Mouse (Mus musculus) megakaryocyte, embryonic 14.5 days (primary cell): ENCODE results near the gene Ptprn. TPM values are rescaled to one million over a fixed set of nuclear protein-coding genes. Genes with fewer than 3 reads are reported as not detected.
"Not testable (repeated sequence)": the region's sequence is repeated elsewhere in the genome, so short reads cannot be mapped to it uniquely, and the experiment has no call there.

ENCODE experiments used
- H3K27me3 ChIP-seq: replicated peaks from 2 replicates; pipeline ENCODE3; 2012; ENCODE audit warnings: inconsistent platforms
- H3K36me3 ChIP-seq: replicated peaks from 2 replicates; pipeline ENCODE3; 2012; ENCODE audit warnings: low read length, inconsistent platforms, mixed read lengths
- H3K4me1 ChIP-seq: 2 replicates; pipeline ENCODE4 v1.6.1; 2012; ENCODE audit warnings: inconsistent platforms
- H3K4me3 ChIP-seq: replicated peaks from 2 replicates; pipeline ENCODE3; 2012; ENCODE audit warnings: moderate library complexity, mild to moderate bottlenecking, inconsistent platforms
- H3K9me3 ChIP-seq: 2 replicates; pipeline ENCODE4 v1.6.1; 2012; ENCODE audit warnings: inconsistent platforms
- FLI1 ChIP-seq: IDR thresholded peaks from 2 replicates; pipeline ENCODE4 v1.6.1; 2012; ENCODE audit warnings: low read length, inconsistent platforms, mixed read lengths
- GATA1 ChIP-seq: IDR thresholded peaks from 3 replicates; pipeline ENCODE4 v1.6.1; 2012; ENCODE audit warnings: mixed read lengths, low read length, inconsistent platforms, borderline replicate concordance
- polyA plus RNA-seq: library from polyadenylated mRNA; stranded (reverse); fragments of >175 nt; gene quantifications from 2 replicates; pipeline ENCODE4 v1.2.3, GENCODE M21; 2012; ENCODE audit warnings: low replicate concordance; ENCODE audit not compliant: insufficient read depth

The Ptprn gene
- polyA plus RNA-seq, 1 experiment: 12.4 TPM

- Histone ChIP-seq H3K4me1 (peaks cover 75% of the 10 kb centered on the region), H3K4me3 (no peak overlapping the region), H3K9me3 (no peaks in the 10 kb centered on the region), H3K36me3 (peaks cover 92% of the 10 kb centered on the region), H3K27me3 (no peaks in the 10 kb centered on the region)
- no peak for TF ChIP-seq FLI1
- no peak for TF ChIP-seq GATA1
Observed at GRCm38 (mm10) chr1:75243411-75243810, 20.9 kb downstream of the Ptprn start.

- H3K36me3 ChIP-seq: peaks cover 74% of the 10 kb centered on the region
- H3K4me3 ChIP-seq: no peak overlapping the region
- no peaks in the 10 kb centered on the region for H3K27me3 ChIP-seq
- no peaks in the 10 kb centered on the region for H3K9me3 ChIP-seq
- H3K4me1 ChIP-seq: peaks cover 76% of the 10 kb centered on the region
- TF ChIP-seq FLI1: no peak
- TF ChIP-seq GATA1: no peak
Observed at GRCm38 (mm10) chr1:75239591-75239990, 24.7 kb downstream of the Ptprn start.

GRCm38 (mm10) chr1:75236117-75237050 is 27.9 kb downstream of the Ptprn start, which contains the start of gene Dnajb2:
Gene Dnajb2, plus strand, starts transcription at chr1:75236406.
- Histone ChIP-seq H3K4me3 (peak within 1 kb of the TSS; percentile 98), H3K27me3 (no peaks in the 10 kb centered on the region), H3K9me3 (no peaks in the 10 kb centered on the region), H3K4me1 (peaks cover 87% of the 10 kb centered on the region), H3K36me3 (peaks cover 45% of the 10 kb centered on the region)
- no peak for TF ChIP-seq FLI1
- TF ChIP-seq GATA1: 0 out of 3 replicates have a peak, but pooled peaks have one; percentile 36

- Histone ChIP-seq H3K4me1 (peaks cover 96% of the 10 kb centered on the region), H3K36me3 (peaks cover 27% of the 10 kb centered on the region), H3K27me3 (no peaks in the 10 kb centered on the region), H3K4me3 (peak overlapping the region; percentile 85), H3K9me3 (no peaks in the 10 kb centered on the region)
- TF ChIP-seq GATA1: no peak
- no peak for TF ChIP-seq FLI1
Observed at GRCm38 (mm10) chr1:75234606-75235005, 29.7 kb downstream of the Ptprn start.

- H3K4me1 ChIP-seq: peaks cover 96% of the 10 kb centered on the region
- not testable (repeated sequence) for H3K9me3 ChIP-seq, H3K27me3 ChIP-seq, H3K4me3 ChIP-seq, H3K36me3 ChIP-seq
Observed at GRCm38 (mm10) chr1:75232489-75232888, 31.8 kb downstream of the Ptprn start.

GRCm38 (mm10) chr1:75231664-75232152 is 32.6 kb downstream of the Ptprn start, which contains the start of gene A630095N17Rik:
Gene A630095N17Rik, minus strand, starts transcription at chr1:75232102.
- no peaks in the 10 kb centered on the region for H3K9me3 ChIP-seq
- TF ChIP-seq FLI1 (no peak), GATA1 (no peak)
- peaks cover 96% of the 10 kb centered on the region for H3K4me1 ChIP-seq
- H3K4me3 ChIP-seq: peak within 1 kb of the TSS; percentile 56
- H3K36me3 ChIP-seq: peaks cover 2% of the 10 kb centered on the region
- no peaks in the 10 kb centered on the region for H3K27me3 ChIP-seq

GRCm38 (mm10) chr1:75231224-75231623 is 33.1 kb downstream of the Ptprn start:
- H3K36me3 ChIP-seq: peaks cover 2% of the 10 kb centered on the region
- peak overlapping the region; percentile 26 for H3K4me3 ChIP-seq
- H3K9me3 ChIP-seq: no peaks in the 10 kb centered on the region
- no peak for TF ChIP-seq FLI1
- no peak for TF ChIP-seq GATA1
- H3K27me3 ChIP-seq: no peaks in the 10 kb centered on the region
- H3K4me1 ChIP-seq: peaks cover 97% of the 10 kb centered on the region

- TF ChIP-seq GATA1: no peak
- TF ChIP-seq FLI1: no peak
- Histone ChIP-seq H3K9me3 (no peaks in the 10 kb centered on the region), H3K4me1 (peaks cover 98% of the 10 kb centered on the region), H3K4me3 (peak overlapping the region; percentile 54), H3K27me3 (no peaks in the 10 kb centered on the region), H3K36me3 (peaks cover 2% of the 10 kb centered on the region)
Observed at GRCm38 (mm10) chr1:75230335-75230994, 33.8 kb downstream of the Ptprn start.

- TF ChIP-seq FLI1 (no peak), GATA1 (peak; percentile 48; the same call in 1 of the 3 replicates)
- Histone ChIP-seq H3K4me1 (peaks cover 98% of the 10 kb centered on the region), H3K9me3 (no peaks in the 10 kb centered on the region)
Observed at GRCm38 (mm10) chr1:75229158-75229557, 35.1 kb downstream of the Ptprn start.

More at GRCm38 (mm10) chr1:75229158-75229557, 35.1 kb downstream of the Ptprn start:
- Histone ChIP-seq H3K4me3 (peak overlapping the region; percentile 86), H3K36me3 (peaks cover 2% of the 10 kb centered on the region), H3K27me3 (no peaks in the 10 kb centered on the region)
